18 mouse cellular contexts compared by ENCODE assay signal in the genomic region with DNA sequence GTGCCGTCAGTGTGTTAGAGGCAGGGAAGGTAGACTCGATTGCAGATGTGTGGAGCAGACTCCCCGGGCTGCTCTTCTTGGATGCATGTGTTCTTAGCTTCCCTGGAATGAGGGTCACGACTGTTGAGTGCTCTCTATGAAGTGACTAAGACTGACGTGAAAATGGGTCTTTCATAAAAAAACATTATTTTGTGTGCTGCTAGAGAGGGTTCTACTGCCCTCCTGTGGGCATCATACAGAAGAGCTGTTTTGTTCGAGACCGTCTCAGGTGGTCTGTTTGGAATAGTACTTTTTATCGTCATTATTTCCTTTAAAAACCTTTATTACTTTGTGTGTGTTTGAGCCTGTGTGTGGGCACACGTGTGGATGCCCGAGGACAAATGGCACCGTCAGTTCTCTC. TPM values are rescaled to one million over a fixed set of nuclear protein-coding genes. Genes with fewer than 3 reads are reported as not detected.
A peak's percentile ranks its signal among the peaks of the same experiment; 100 is the strongest.
DNase-seq lines count a peak whose midpoint lies in the region; ATAC-seq and TF ChIP-seq lines count a peak whose summit lies in the region.
"Had no signal": no experiment of that assay in that cellular context is flagged by ENCODE, and none has a peak within 500 bp of the region (broad histone marks: within the 10 kb centered on the region; RNA-seq: fewer than 3 reads in every experiment).

No protein-coding gene starts in this region.

- H3K4me3 ChIP-seq in kidney, postnatal 0 days (replicated peaks; ENCODE audit: low read depth, low read length): no peak overlapping the region
- H3K4me3 ChIP-seq: embryonic facial prominence, embryonic 15.5 days; forebrain, embryonic 13.5 days; heart, embryonic 12.5 days; kidney, embryonic 15.5 days; midbrain, embryonic 15.5 days had no signal

- H3K4me2 ChIP-seq in kidney, postnatal 0 days (ENCODE audit: low read length): no peak overlapping the region
- H3K4me2 ChIP-seq: embryonic facial prominence, embryonic 15.5 days; forebrain, embryonic 13.5 days; heart, embryonic 12.5 days; kidney, embryonic 15.5 days; midbrain, embryonic 15.5 days had no signal

- peak; percentile 60 for TF ChIP-seq CTCF in kidney, postnatal 0 days (IDR thresholded peaks at IDR 0.05; ENCODE audit: low read depth)

- H3K27me3 ChIP-seq in kidney, postnatal 0 days (ENCODE audit: insufficient read depth, low read length): no peaks in the 10 kb centered on the region
- no peaks in the 10 kb centered on the region for H3K27me3 ChIP-seq in splenic B cell, adult 2 months (ENCODE audit: control insufficient read depth, insufficient read depth, low read length, poor library complexity, severe bottlenecking)
- H3K27me3 ChIP-seq: embryonic facial prominence, embryonic 15.5 days; forebrain, embryonic 13.5 days; heart, embryonic 12.5 days; kidney, embryonic 15.5 days; midbrain, embryonic 15.5 days had no signal

- DNase-seq in CD4-positive, CD25-positive, alpha-beta regulatory T cell, adult 2 months (ENCODE audit: low read depth, low spot score): peak; percentile 27
- peak; percentile 25 for DNase-seq in kidney, postnatal 0 days (ENCODE audit: low spot score)
- DNase-seq in kidney, postnatal 10 days: no peak
- peak; percentile 22 for DNase-seq in retina, embryonic 14.5 days (ENCODE audit: low spot score)
- DNase-seq in retina, postnatal 1 day: no peak
- DNase-seq in splenic B cell, adult 2 months (ENCODE audit: low read depth, low spot score): peak; percentile 40
- no peak for DNase-seq in cerebellum, postnatal 4 days (ENCODE audit: low spot score in 2 of 2)
- DNase-seq: cerebellum, postnatal 25 days; gastrocnemius, postnatal 36 days; heart, postnatal 36 days; right cerebral cortex, postnatal 25 days had no signal

- no peak for ATAC-seq in CD4-positive, CD25-positive, alpha-beta regulatory T cell, adult 4 months
- ATAC-seq in kidney, postnatal 0 days (replicated peaks; ENCODE audit: low FRiP score, low read depth): no peak
- ATAC-seq: forebrain, embryonic 13.5 days; midbrain, embryonic 15.5 days had no signal

- H3K9ac ChIP-seq in kidney, postnatal 0 days (ENCODE audit: low read depth, low read length): no peak overlapping the region
- H3K9ac ChIP-seq: embryonic facial prominence, embryonic 15.5 days; forebrain, embryonic 13.5 days; heart, embryonic 12.5 days; kidney, embryonic 15.5 days; midbrain, embryonic 15.5 days had no signal

- H3K4me1 ChIP-seq in kidney, postnatal 0 days (replicated peaks; ENCODE audit: insufficient read depth, low read length): no peaks in the 10 kb centered on the region
- H3K4me1 ChIP-seq: embryonic facial prominence, embryonic 15.5 days; forebrain, embryonic 13.5 days; heart, embryonic 12.5 days; kidney, embryonic 15.5 days; midbrain, embryonic 15.5 days had no signal

- 73% methylated on average over 11 of the region's 11 CpGs for WGBS in kidney, postnatal 0 days

- no peak overlapping the region for H3K27ac ChIP-seq in kidney, postnatal 0 days
- H3K27ac ChIP-seq: embryonic facial prominence, embryonic 15.5 days; forebrain, embryonic 13.5 days; kidney, embryonic 15.5 days; midbrain, embryonic 15.5 days had no signal

- no peaks in the 10 kb centered on the region for H3K9me3 ChIP-seq in kidney, postnatal 0 days (replicated peaks; ENCODE audit: low read length)
- H3K9me3 ChIP-seq: embryonic facial prominence, embryonic 15.5 days; forebrain, embryonic 13.5 days; G1E; kidney, embryonic 15.5 days; midbrain, embryonic 15.5 days had no signal

- H3K36me3 ChIP-seq in kidney, postnatal 0 days (ENCODE audit: insufficient read depth, low read length): peaks cover 20% of the 10 kb centered on the region
- no peaks in the 10 kb centered on the region for H3K36me3 ChIP-seq in splenic B cell, adult 2 months (ENCODE audit: control insufficient read depth, insufficient read depth, low read length, poor library complexity, severe bottlenecking)

RNA-seq across cellular contexts. Expression of a gene that starts 8.0 kb away (rescaled TPM):
- 10 to 100 TPM; 22.1 to 44.6 TPM for polyA plus RNA-seq in CD4-positive, CD25-positive, alpha-beta regulatory T cell, adult 4 months (2017; shearing (Covaris generic))
- 20.8 and 24.6 TPM in 2 replicates for polyA plus RNA-seq in kidney, postnatal 0 days (2015; fragmentation: Nextera tagmentation; extraction: Ambion mirVana)

RNA-seq across cellular contexts. Expression of a gene that starts 8.1 kb away (rescaled TPM):
- 100 to 1,000 TPM; 124 to 164 TPM for polyA plus RNA-seq in CD4-positive, CD25-positive, alpha-beta regulatory T cell, adult 4 months (2017; shearing (Covaris generic))
- 78.5 and 78.6 TPM in 2 replicates for polyA plus RNA-seq in kidney, postnatal 0 days (2015; fragmentation: Nextera tagmentation; extraction: Ambion mirVana)

RNA-seq across cellular contexts. Expression of a gene that starts 46.6 kb away (rescaled TPM):
- 10 to 100 TPM; 10.7 to 15.0 TPM for polyA plus RNA-seq in CD4-positive, CD25-positive, alpha-beta regulatory T cell, adult 4 months (2017; shearing (Covaris generic))
- polyA plus RNA-seq in kidney, postnatal 0 days (2015; fragmentation: Nextera tagmentation; extraction: Ambion mirVana): 33.6 and 41.1 TPM in 2 replicates

Comparison
In these comparisons a context has a peak if more than half of its experiments do, and no peak if none do; other contexts are left out.
1. DNase-seq: peak in CD4-positive, CD25-positive, alpha-beta regulatory T cell, adult 2 months (single experiment), kidney, postnatal 0 days (single experiment), retina, embryonic 14.5 days (single experiment) and splenic B cell, adult 2 months (single experiment); none in kidney, postnatal 10 days (single experiment), retina, postnatal 1 day (single experiment) and cerebellum, postnatal 4 days (0 of 2).